In the genomic region with DNA sequence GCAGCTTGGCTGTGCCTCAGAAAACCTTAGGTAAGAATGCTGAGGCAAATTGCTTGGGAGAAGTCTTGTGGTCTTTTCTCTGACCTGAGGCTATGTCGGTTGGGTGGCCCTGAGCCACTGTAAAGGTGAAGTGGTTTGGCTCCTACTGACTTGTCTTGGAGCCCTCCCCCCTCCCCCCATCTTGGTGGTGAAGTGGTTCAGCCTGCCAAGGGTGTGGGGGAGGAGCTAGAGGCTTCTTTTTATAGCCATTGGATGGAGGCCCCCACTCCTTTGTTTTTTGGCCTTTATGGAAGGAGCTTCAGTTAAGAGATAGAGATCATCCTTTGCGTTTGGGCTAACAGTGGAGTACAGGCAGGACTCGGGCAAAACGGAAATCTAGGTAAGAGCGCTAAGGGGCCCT, we compare ENCODE assay signal across 8 mouse cellular contexts. TPM values are rescaled to one million over a fixed set of nuclear protein-coding genes. Genes with fewer than 3 reads are reported as not detected.
DNase-seq lines count a peak whose midpoint lies in the region; ATAC-seq and TF ChIP-seq lines count a peak whose summit lies in the region.

Gene Trim13 (plus strand): TSS at position 280 of the 400 bp plus-strand sequence.

- WGBS in kidney, adult 2 months = 76% methylated on average over 5 of the region's 5 CpGs
- 58% methylated on average over 5 of the region's 5 CpGs for WGBS in forebrain, embryonic 15.5 days
- 55% methylated on average over 5 of the region's 5 CpGs for WGBS in limb, embryonic 15.5 days
- WGBS in stomach, embryonic 14.5 days = 53% methylated on average over 5 of the region's 5 CpGs

- 0 out of 2 replicates have a peak within 1 kb of the TSS, but pooled peaks have one; percentile 92 for H3K9ac ChIP-seq in forebrain, embryonic 15.5 days (replicated peaks)
- H3K9ac ChIP-seq in limb, embryonic 15.5 days = no peak within 1 kb of the TSS
- no peak within 1 kb of the TSS for H3K9ac ChIP-seq in stomach, embryonic 14.5 days (replicated peaks; ENCODE audit: low read depth, low read length)

- no peak within 1 kb of the TSS for H3K27ac ChIP-seq in kidney, adult 2 months (ENCODE audit: insufficient read depth, low read depth, low read length)
- H3K27ac ChIP-seq in forebrain, embryonic 15.5 days (replicated peaks) = no peak within 1 kb of the TSS
- no peak within 1 kb of the TSS for H3K27ac ChIP-seq in limb, embryonic 15.5 days
- H3K27ac ChIP-seq in stomach, embryonic 14.5 days (ENCODE audit: low read length) = no peak within 1 kb of the TSS

- no peak for TF ChIP-seq POLR2A in kidney, adult 2 months (IDR thresholded peaks at IDR 0.05; ENCODE audit: low read depth, low read length)

- peak within 1 kb of the TSS; percentile 93 for H3K4me3 ChIP-seq in kidney, adult 2 months (ENCODE audit: insufficient read depth, low read depth, low read length)
- H3K4me3 ChIP-seq in forebrain, embryonic 15.5 days = peak within 1 kb of the TSS; percentile 82
- peak within 1 kb of the TSS; percentile 70 for H3K4me3 ChIP-seq in limb, embryonic 15.5 days
- H3K4me3 ChIP-seq in stomach, embryonic 14.5 days (ENCODE audit: low read depth, low read length) = peak within 1 kb of the TSS; percentile 75

- H3K27me3 ChIP-seq in kidney, adult 2 months (replicated peaks; ENCODE audit: control insufficient read depth, insufficient read depth, low read length) = no peaks in the 10 kb centered on the region
- H3K27me3 ChIP-seq in forebrain, embryonic 15.5 days = no peaks in the 10 kb centered on the region
- H3K27me3 ChIP-seq in limb, embryonic 15.5 days = no peaks in the 10 kb centered on the region
- H3K27me3 ChIP-seq in stomach, embryonic 14.5 days (ENCODE audit: control insufficient read depth, insufficient read depth, low read length) = no peaks in the 10 kb centered on the region

- TF ChIP-seq CTCF in kidney, adult 2 months (conservative IDR thresholded peaks at IDR 0.05; ENCODE audit: insufficient read depth, insufficient read length, low read depth, low read length) = no peak

- H3K4me2 ChIP-seq in forebrain, embryonic 15.5 days (replicated peaks) = peak within 1 kb of the TSS; percentile 74
- peak within 1 kb of the TSS; percentile 47 for H3K4me2 ChIP-seq in limb, embryonic 15.5 days
- peak within 1 kb of the TSS; percentile 58 for H3K4me2 ChIP-seq in stomach, embryonic 14.5 days (replicated peaks; ENCODE audit: low read depth, low read length)

- H3K36me3 ChIP-seq in kidney, adult 2 months (ENCODE audit: control insufficient read depth, insufficient read depth, low read length) = no peaks in the 10 kb centered on the region
- no peaks in the 10 kb centered on the region for H3K36me3 ChIP-seq in forebrain, embryonic 15.5 days
- peaks cover 4% of the 10 kb centered on the region; the same call in 1 of the 2 replicates for H3K36me3 ChIP-seq in limb, embryonic 15.5 days
- no peaks in the 10 kb centered on the region for H3K36me3 ChIP-seq in stomach, embryonic 14.5 days (ENCODE audit: control insufficient read depth, insufficient read depth, low read length)

- no peak for ATAC-seq in forebrain, embryonic 15.5 days (replicated peaks)
- no peak for ATAC-seq in limb, embryonic 15.5 days (ENCODE audit: insufficient number of reproducible peaks, low FRiP score, low TSS enrichment, low read depth)
- no peak for ATAC-seq in stomach, embryonic 14.5 days (ENCODE audit: insufficient number of reproducible peaks, insufficient read depth, low FRiP score, low read depth)

- H3K4me1 ChIP-seq in kidney, adult 2 months (ENCODE audit: control insufficient read depth, insufficient read depth, low read length) = peaks cover 5% of the 10 kb centered on the region; the same call in 1 of the 2 replicates
- H3K4me1 ChIP-seq in forebrain, embryonic 15.5 days = peaks cover 24% of the 10 kb centered on the region
- H3K4me1 ChIP-seq in limb, embryonic 15.5 days = peaks cover 10% of the 10 kb centered on the region; the same call in 1 of the 2 replicates
- peaks cover 15% of the 10 kb centered on the region for H3K4me1 ChIP-seq in stomach, embryonic 14.5 days (ENCODE audit: control insufficient read depth, insufficient read depth, low read length)

- no peaks in the 10 kb centered on the region for H3K9me3 ChIP-seq in forebrain, embryonic 15.5 days
- no peaks in the 10 kb centered on the region for H3K9me3 ChIP-seq in limb, embryonic 15.5 days
- H3K9me3 ChIP-seq in stomach, embryonic 14.5 days (ENCODE audit: control insufficient read depth, low read depth, low read length) = no peaks in the 10 kb centered on the region

- DNase-seq in kidney, adult 2 months = no peak
- DNase-seq in kidney, postnatal 4 days = no peak
- DNase-seq in R1 (ENCODE audit: low read depth, low spot score) = peak; percentile 93
- no peak for DNase-seq in MN1 (ENCODE audit: low spot score)
- DNase-seq in right cerebral cortex, postnatal 36 days (ENCODE audit: low spot score in 2 of 2) = no peak

RNA-seq across cellular contexts. Expression of gene Trim13, which starts in this region (rescaled TPM):
- polyA plus RNA-seq in kidney, adult 2 months (2012; rRNA removed) = 5.0 and 5.3 TPM in 2 replicates
- 65.6 and 65.8 TPM in 2 replicates for polyA plus RNA-seq in forebrain, embryonic 15.5 days (2015; fragmentation: Nextera tagmentation; extraction: Ambion mirVana)
- 21.2 and 21.4 TPM in 2 replicates for polyA plus RNA-seq in limb, embryonic 15.5 days (2015; fragmentation: Nextera tagmentation; extraction: Ambion mirVana)
- 22.7 and 25.5 TPM in 2 replicates for polyA plus RNA-seq in stomach, embryonic 14.5 days (2014; fragmentation: Nextera tagmentation; extraction: Ambion mirVana)
